Mouse (Mus musculus) testis, adult 2 months (tissue): ENCODE data around the gene Nppb.

Experiments
- CTCF ChIP-seq: fragments of 200-500 bp; IDR thresholded peaks from 2 replicates; pipeline ENCODE4 v1.5.1; 2012; ENCODE audit warnings: low read depth, mild to moderate bottlenecking, inconsistent platforms, low read length, moderate library complexity; ENCODE audit not compliant: control insufficient read depth, insufficient read depth, insufficient replicate concordance
- POLR2A ChIP-seq: fragments of 200-500 bp; IDR thresholded peaks from 2 replicates; pipeline ENCODE4 v1.6.1; 2012; ENCODE audit warnings: low read depth, mild to moderate bottlenecking, inconsistent platforms, low read length, moderate library complexity; ENCODE audit not compliant: control insufficient read depth

DNA sequence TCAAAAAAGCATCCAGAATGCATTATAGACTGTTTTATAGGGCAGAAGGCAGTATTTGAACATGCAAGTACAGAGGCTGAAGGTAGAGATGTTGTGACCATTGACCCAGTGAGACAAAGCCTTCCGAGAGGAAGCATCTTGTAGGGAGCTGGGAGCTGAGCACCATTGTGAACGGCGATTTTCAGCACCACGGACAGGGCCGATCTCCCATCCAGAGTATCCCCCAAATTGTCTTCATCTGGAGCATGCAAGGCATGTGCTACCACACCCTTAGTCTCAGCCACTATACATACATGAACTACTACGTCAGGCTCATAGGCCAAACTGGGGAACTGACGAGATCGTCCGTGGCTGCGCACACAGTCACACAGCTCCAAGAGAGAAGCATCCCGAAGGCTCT is 28.4 kb upstream of the Nppb start:
- TF ChIP-seq POLR2A: no peak
- no peak for TF ChIP-seq CTCF
